Mouse (Mus musculus) ES-E14 (cell line): ENCODE measurements around the gene Angpt4. TPM values are rescaled to one million over a fixed set of nuclear protein-coding genes. Genes with fewer than 3 reads are reported as not detected.

Experiments
- DNase-seq: peaks from one replicate; pipeline ENCODE4 v3.0.0-alpha.2; 2013; ENCODE audit warnings: low read depth, low spot score
- H3K27ac ChIP-seq: 2 replicates; pipeline ENCODE4 v1.5.1; 2012; ENCODE audit warnings: low read depth, mild to moderate bottlenecking, low read length, moderate library complexity, mixed read lengths; ENCODE audit not compliant: poor library complexity, insufficient read depth, severe bottlenecking
- H3K36me3 ChIP-seq: 2 replicates; pipeline ENCODE4 v1.6.1; 2012; ENCODE audit warnings: mild to moderate bottlenecking, low read length, moderate library complexity, mixed read lengths; ENCODE audit not compliant: control insufficient read depth, poor library complexity, insufficient read depth, severe bottlenecking
- H3K4me1 ChIP-seq, 2 experiments: fragments of 150-350 bp in 1 of 2; sonication (generic) in 1 of 2; 2 replicates each; pipeline ENCODE4 v1.6.1; 2012; ENCODE audit warnings: low read length in 2 of 2, mild to moderate bottlenecking in 1 of 2, mixed read lengths in 1 of 2; ENCODE audit not compliant: control insufficient read depth in 2 of 2, insufficient read depth in 2 of 2, poor library complexity in 1 of 2
- H3K4me3 ChIP-seq, 2 experiments: fragments of 150-350 bp in 1 of 2; sonication (generic) in 1 of 2; 2 replicates each; pipeline ENCODE4 v1.5.1; 2012; ENCODE audit warnings: low read length in 2 of 2, low read depth in 1 of 2, mild to moderate bottlenecking in 1 of 2, mixed read lengths in 1 of 2; ENCODE audit not compliant: insufficient read depth in 1 of 2, poor library complexity in 1 of 2, severe bottlenecking in 1 of 2
- H3K9ac ChIP-seq: 2 replicates; pipeline ENCODE4 v1.6.1; 2012; ENCODE audit warnings: low read depth, mild to moderate bottlenecking, low read length, mixed read lengths; ENCODE audit not compliant: poor library complexity, insufficient read depth, severe bottlenecking
- H3K9me3 ChIP-seq: fragments of 150-350 bp; sonication (generic); 2 replicates; pipeline ENCODE4 v1.6.1; 2012; ENCODE audit warnings: low read depth, mild to moderate bottlenecking, low read length; ENCODE audit not compliant: control insufficient read depth, insufficient read depth
- CHD2 ChIP-seq: IDR thresholded peaks from 2 replicates; pipeline ENCODE4 v1.6.1; 2014; ENCODE audit warnings: mild to moderate bottlenecking, low read depth, low read length, inconsistent platforms
- HCFC1 ChIP-seq: IDR thresholded peaks from 2 replicates; pipeline ENCODE4 v1.6.1; 2012; ENCODE audit warnings: low read length, inconsistent platforms, borderline replicate concordance; ENCODE audit not compliant: insufficient read depth
- MAFK ChIP-seq: IDR thresholded peaks from 2 replicates; pipeline ENCODE4 v1.6.1; 2014; ENCODE audit warnings: mild to moderate bottlenecking, low read depth, low read length, inconsistent platforms; ENCODE audit not compliant: insufficient read depth
- ZC3H11A ChIP-seq: IDR thresholded peaks from 2 replicates; pipeline ENCODE4 v1.6.1; 2012; ENCODE audit warnings: low read depth, mild to moderate bottlenecking, inconsistent platforms, low read length, borderline replicate concordance
- ZNF384 ChIP-seq: IDR thresholded peaks from 2 replicates; pipeline ENCODE4 v1.6.1; 2012; ENCODE audit warnings: low read depth, low read length, inconsistent platforms
- in situ Hi-C, 2 experiments: fragments of 600-800 bp; cut with MboI; formaldehyde crosslinking; loops; one replicate each; pipeline ENCODE4 v1.15.1; 2025; ENCODE audit warnings: low sequenced_read_pairs in 2 of 2, inconsistent platforms in 1 of 2; ENCODE audit not compliant: unreplicated experiment in 2 of 2
- total RNA-seq: library from RNA; depleted of rRNA; stranded (reverse); fragments of 300-350 nt; gene quantifications from 2 replicates; pipeline ENCODE4 v1.2.3, GENCODE M21; 2012

Angpt4 gene
- total RNA-seq, 1 experiment, result 0.98 TPM

DNA sequence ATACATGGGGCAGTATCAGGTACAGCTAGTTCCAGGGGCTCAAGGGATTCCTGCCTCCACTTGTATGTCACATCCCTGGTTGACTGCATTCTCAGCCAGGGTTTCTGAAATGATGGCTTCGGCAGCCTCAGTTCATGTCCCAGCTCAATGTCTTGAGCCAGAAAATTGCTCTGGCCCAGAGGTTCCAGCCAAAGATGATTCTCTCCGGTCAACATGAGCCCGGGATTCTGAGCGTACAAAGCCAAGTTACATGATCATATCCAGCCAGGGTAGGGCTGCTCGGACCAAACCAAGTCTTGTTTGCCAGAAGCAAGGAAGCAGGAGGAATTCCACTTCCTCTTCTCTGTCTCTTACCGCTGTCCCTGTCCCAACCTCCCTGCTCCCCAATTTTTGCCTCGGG, 37.3 kb downstream of the Angpt4 start:
- DNase-seq, result no peak
- Histone ChIP-seq H3K4me3 (no peak overlapping the region), H3K36me3 (no peaks in the 10 kb centered on the region), H3K9me3 (no peaks in the 10 kb centered on the region), H3K27ac (no peak overlapping the region), H3K4me1 (no peaks in the 10 kb centered on the region), H3K9ac (no peak overlapping the region)
- in situ Hi-C loops, result no loop called here
- no peak for TF ChIP-seq MAFK
- no peak for TF ChIP-seq ZNF384
- no peak for TF ChIP-seq HCFC1
- no peak for TF ChIP-seq CHD2
- no peak for TF ChIP-seq ZC3H11A

DNA sequence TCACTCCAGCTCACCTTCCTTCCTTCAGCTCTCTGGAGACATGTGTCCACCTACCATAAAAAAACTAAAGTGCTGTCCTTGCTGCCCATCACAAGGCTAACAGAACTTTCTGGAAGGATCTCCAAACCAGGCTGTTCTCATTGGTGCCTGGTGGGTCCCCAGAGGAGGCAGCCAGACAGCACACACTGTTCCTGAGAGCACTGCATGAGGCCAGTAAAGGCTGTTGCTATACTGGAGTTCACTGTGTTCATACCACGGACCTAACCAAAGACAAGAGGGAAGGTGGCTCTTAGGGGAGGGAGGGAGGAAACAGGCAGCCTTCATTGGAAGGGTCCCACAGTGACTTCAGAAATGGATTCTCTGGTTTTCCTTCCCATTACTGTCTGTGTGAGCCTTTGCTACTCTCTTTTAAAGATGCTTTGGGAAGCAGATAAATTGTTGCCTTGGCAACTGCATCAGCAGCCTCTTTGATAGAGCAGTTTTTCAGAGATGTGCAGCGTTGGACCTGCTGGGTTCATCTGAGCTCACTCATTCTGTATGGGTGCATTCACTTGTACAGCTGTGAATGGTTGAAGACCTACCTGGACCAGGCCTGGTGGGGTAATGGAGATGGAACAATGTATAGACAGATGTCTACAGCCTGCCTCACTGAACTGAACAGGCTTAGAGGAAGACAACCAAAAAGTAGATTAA, 38.2 kb downstream of the Angpt4 start:
- Histone ChIP-seq H3K36me3 (no peaks in the 10 kb centered on the region), H3K4me1 (no peaks in the 10 kb centered on the region), H3K9me3 (no peaks in the 10 kb centered on the region), H3K27ac (no peak overlapping the region), H3K4me3 (no peak overlapping the region), H3K9ac (no peak overlapping the region)
- in situ Hi-C loops, result no loop called here
- no peak for TF ChIP-seq ZC3H11A
- no peak for TF ChIP-seq HCFC1
- DNase-seq, result no peak

DNA sequence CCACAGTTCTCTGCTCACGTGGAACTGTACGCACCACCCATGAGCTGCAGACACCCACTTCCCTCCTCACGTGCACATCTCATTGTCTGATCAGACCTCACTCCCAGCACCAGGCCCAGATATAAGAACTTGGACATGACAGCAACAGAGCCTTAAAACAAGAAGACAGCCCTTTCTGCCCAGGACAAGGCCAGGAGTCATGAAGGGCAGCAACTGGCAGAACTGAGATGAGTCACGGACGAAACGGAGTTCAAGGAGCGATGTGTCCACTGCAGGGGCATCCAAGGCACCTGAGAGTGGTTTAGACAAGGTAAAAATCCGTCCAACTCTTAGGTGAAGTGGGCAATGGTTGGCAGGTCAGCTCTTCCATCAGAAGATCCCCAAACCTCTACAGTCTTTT, 42.7 kb downstream of the Angpt4 start:
- DNase-seq, result no peak
- Histone ChIP-seq H3K36me3 (no peaks in the 10 kb centered on the region), H3K4me1 (no peaks in the 10 kb centered on the region), H3K27ac (no peak overlapping the region), H3K9me3 (no peaks in the 10 kb centered on the region), H3K4me3 (no peak overlapping the region), H3K9ac (no peak overlapping the region)
- no peak for TF ChIP-seq ZC3H11A
- TF ChIP-seq HCFC1, result no peak
- TF ChIP-seq CHD2, result no peak
- no peak for TF ChIP-seq MAFK
- TF ChIP-seq ZNF384, result no peak
- in situ Hi-C loops, result no loop called here

DNA sequence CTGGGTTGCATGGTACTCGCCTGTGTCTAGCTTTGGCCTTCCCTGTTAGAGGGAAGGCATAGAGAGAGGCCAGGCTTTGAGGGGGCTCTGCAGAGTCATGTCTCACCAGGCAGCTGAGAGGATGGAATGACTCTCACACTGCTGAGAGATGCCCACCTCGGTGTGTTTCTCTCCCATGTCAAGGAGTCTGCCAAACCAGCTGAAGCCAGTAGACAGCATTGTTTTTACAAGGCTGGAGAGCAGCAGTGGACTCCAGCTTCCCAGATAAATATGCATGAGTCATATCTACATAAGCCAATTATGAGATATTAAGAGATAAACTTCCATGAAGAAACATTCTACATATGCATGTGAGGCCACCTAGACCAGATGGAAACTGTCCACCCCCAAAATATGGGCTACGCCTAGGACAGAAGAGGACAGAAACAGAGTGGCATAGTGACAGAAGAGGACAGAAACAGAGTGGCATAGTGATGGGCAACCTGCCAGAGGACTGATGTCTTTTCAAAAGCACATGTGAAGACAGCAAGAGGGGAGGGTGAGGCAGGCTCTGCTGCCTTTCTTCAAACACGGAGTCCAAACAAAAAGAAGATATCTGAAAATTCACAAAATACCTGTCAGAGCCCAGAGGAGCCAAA, 45.6 kb downstream of the Angpt4 start:
- DNase-seq, result no peak
- Histone ChIP-seq H3K4me3 (no peak overlapping the region), H3K9me3 (no peaks in the 10 kb centered on the region), H3K36me3 (no peaks in the 10 kb centered on the region), H3K9ac (no peak overlapping the region), H3K4me1 (peaks cover 0 to 4% of the 10 kb centered on the region in 2 experiments; a peak in 2 of 4 replicates), H3K27ac (no peak overlapping the region)
- in situ Hi-C loops, result no loop called here
- TF ChIP-seq ZNF384 (no peak), ZC3H11A (no peak), HCFC1 (no peak), MAFK (no peak), CHD2 (no peak)
